Mouse (Mus musculus) stomach, embryonic 16.5 days (tissue): ENCODE measurements around the gene Iqcj. TPM values are rescaled to one million over a fixed set of nuclear protein-coding genes. Genes with fewer than 3 reads are reported as not detected.

Experiments used
- ATAC-seq: fragments of 200-750 bp; cut with Nextera tagmentation; 2 replicates; pipeline ENCODE4 v1.8.0; 2017; ENCODE audit warnings: moderate number of reproducible peaks, moderate TSS enrichment; ENCODE audit not compliant: insufficient read depth, low FRiP score
- H3K27ac ChIP-seq: fragments of 300-500 bp; sonication (generic); 2 replicates; pipeline ENCODE4 v1.5.1; 2014; ENCODE audit warnings: low read length
- H3K27me3 ChIP-seq: fragments of 300-500 bp; sonication (generic); 2 replicates; pipeline ENCODE4 v1.6.1; 2014; ENCODE audit warnings: low read length, control low read depth, mixed read lengths; ENCODE audit not compliant: control insufficient read depth, insufficient read depth
- H3K36me3 ChIP-seq: fragments of 300-500 bp; sonication (generic); 2 replicates; pipeline ENCODE4 v1.6.1; 2014; ENCODE audit warnings: low read length; ENCODE audit not compliant: control insufficient read depth, insufficient read depth
- H3K4me1 ChIP-seq: fragments of 300-500 bp; sonication (generic); 2 replicates; pipeline ENCODE4 v1.6.1; 2014; ENCODE audit warnings: low read length, control low read depth, mixed read lengths; ENCODE audit not compliant: control insufficient read depth, insufficient read depth
- H3K4me2 ChIP-seq: fragments of 300-500 bp; sonication (generic); 2 replicates; pipeline ENCODE4 v1.6.1; 2014; ENCODE audit warnings: low read depth, low read length, mixed read lengths
- H3K4me3 ChIP-seq: fragments of 300-500 bp; sonication (generic); replicated peaks from 2 replicates; pipeline ENCODE4 v1.5.1; 2014; ENCODE audit warnings: mild to moderate bottlenecking, low read length
- H3K9ac ChIP-seq: fragments of 300-500 bp; sonication (generic); 2 replicates; pipeline ENCODE4 v1.6.1; 2014; ENCODE audit warnings: low read length
- H3K9me3 ChIP-seq: fragments of 300-500 bp; sonication (generic); replicated peaks from 2 replicates; pipeline ENCODE4 v1.6.1; 2016; ENCODE audit warnings: low read length, control low read depth; ENCODE audit not compliant: control insufficient read depth
- WGBS: fragments of 180-500 bp; shearing (Covaris S2); extraction: QIAGEN DNeasy Blood & Tissue Kit; methylation state at CpG from one replicate; pipeline ENCODE4 v1.1.7; 2014; 5-methylcytosine and 5-hydroxymethylcytosine counted together
- polyA plus RNA-seq: library from polyadenylated mRNA; unstranded; fragments of >200 nt; fragmentation: Nextera tagmentation; extraction: Ambion mirVana; gene quantifications from 2 replicates; pipeline ENCODE4 v1.2.1, GENCODE M21; 2015

The Iqcj gene
- polyA plus RNA-seq, 1 experiment from 2014 or later, result not detected

- Histone ChIP-seq H3K27me3 (no peaks in the 10 kb centered on the region), H3K4me1 (no peaks in the 10 kb centered on the region), H3K36me3 (no peaks in the 10 kb centered on the region), H3K9me3 (no peaks in the 10 kb centered on the region), H3K9ac (no peak overlapping the region), H3K27ac (no peak overlapping the region), H3K4me2 (no peak overlapping the region), H3K4me3 (no peak overlapping the region)
- 49% methylated on average over 9 of the region's 9 CpGs for WGBS
- ATAC-seq, result no peak
Observed at GRCm38 (mm10) chr3:68045475-68046416, 153.7 kb downstream of the Iqcj start.

DNA sequence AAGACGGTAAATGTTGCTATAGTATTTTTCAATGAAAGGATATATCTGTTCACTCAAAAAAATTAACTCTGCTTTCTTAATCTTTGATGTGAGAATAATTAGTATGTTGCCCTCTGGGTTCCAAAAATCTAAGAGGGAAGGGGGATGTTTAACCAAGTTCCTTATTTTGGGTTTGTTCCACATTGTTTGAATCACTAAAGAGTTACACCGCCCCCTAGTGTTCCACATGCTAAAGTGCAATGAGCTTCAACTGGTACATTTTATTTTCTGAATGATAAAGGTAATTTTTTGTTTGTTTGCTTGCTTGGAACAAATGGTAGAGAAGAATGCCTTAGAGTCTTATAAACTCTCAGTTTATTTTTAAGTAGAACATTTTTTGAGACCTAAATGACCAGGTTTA lies 161.5 kb downstream of the Iqcj start:
- H3K27me3 ChIP-seq, result no peaks in the 10 kb centered on the region
- H3K4me2 ChIP-seq, result no peak overlapping the region
- WGBS, result 48% methylated on average over 2 of the region's 2 CpGs
- no peak overlapping the region for H3K27ac ChIP-seq
- no peaks in the 10 kb centered on the region for H3K4me1 ChIP-seq
- H3K4me3 ChIP-seq, result no peak overlapping the region
- no peak for ATAC-seq
- H3K9ac ChIP-seq, result no peak overlapping the region
- no peaks in the 10 kb centered on the region for H3K36me3 ChIP-seq
- no peaks in the 10 kb centered on the region for H3K9me3 ChIP-seq

DNA sequence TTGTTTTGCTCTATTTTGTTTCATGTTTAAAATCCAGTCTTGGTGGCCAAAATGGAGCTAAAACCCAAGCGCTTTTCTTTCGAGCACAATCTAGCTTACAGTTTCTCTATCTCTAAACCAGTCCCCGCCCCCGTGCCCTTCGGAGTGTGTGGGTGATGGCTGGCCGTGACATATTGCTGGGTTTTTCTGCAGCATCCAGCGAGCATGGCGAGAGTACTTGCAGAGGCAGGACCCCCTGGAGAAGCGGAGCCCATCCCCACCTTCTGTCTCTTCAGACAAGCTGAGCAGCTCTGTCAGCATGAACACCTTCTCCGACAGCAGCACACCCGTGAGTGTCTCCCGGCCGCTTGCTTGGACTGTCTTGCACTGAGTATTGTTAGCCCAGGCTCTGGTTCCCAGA lies 163.1 kb downstream of the Iqcj start:
- no peak overlapping the region for H3K4me3 ChIP-seq
- H3K27ac ChIP-seq, result no peak overlapping the region
- H3K9ac ChIP-seq, result no peak overlapping the region; the same call in 1 of the 2 replicates
- no peaks in the 10 kb centered on the region for H3K27me3 ChIP-seq
- no peaks in the 10 kb centered on the region for H3K9me3 ChIP-seq
- no peak overlapping the region for H3K4me2 ChIP-seq
- 53% methylated on average over 13 of the region's 13 CpGs for WGBS
- ATAC-seq, result no peak
- no peaks in the 10 kb centered on the region for H3K4me1 ChIP-seq
- no peaks in the 10 kb centered on the region for H3K36me3 ChIP-seq

DNA sequence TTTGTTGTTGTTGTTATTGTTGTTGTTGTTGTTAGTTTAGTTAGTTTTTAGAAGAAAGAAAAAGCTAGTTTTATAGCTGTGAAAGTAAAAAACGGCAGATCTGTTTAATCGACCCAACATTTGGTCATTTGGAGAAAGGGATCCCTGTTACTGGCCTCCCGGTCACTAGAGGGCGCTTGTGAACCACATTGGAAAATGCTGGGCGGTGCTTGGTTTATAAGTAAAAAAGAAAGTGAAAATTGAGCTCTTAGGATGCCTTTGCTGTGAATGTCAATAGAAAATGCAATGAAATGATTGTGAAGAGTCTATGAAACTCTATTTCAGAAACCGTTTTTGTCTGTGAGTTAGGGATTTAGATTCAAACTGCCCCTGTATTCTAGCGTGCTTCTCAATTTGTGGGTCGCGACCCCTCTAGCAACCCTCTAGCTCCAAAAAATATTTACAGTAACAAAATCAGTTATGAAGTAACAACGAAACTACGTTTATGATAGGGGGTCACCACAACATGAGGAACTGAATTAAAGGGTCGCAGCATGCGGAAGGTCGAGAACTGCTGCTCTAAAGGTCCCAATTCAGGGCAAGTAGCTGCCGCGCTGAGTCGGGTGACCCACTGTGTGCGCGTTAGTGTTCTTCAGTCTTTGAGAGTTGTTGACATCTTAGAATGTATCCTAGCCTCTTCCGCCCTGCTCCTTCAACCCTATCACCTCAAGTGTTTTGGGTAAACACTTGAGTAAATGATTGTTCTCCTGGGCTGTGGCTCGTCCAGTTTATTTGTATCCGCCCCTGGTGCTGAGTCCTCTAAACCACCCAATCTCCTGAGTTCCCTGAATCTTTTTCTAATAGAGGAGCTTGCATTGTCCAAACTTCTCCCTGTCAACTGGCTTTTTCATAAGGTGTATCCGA lies 164.6 kb downstream of the Iqcj start:
- no peaks in the 10 kb centered on the region for H3K36me3 ChIP-seq
- 0 out of 2 replicates have a peak overlapping the region, but pooled peaks have one; percentile 40 for H3K9ac ChIP-seq
- H3K4me1 ChIP-seq, result no peaks in the 10 kb centered on the region
- no peak for ATAC-seq
- no peaks in the 10 kb centered on the region for H3K27me3 ChIP-seq
- WGBS, result 44% methylated on average over 23 of the region's 23 CpGs
- no peak overlapping the region for H3K27ac ChIP-seq
- peak overlapping the region; percentile 42 for H3K4me3 ChIP-seq
- H3K9me3 ChIP-seq, result no peaks in the 10 kb centered on the region
- peak overlapping the region; percentile 44 for H3K4me2 ChIP-seq

DNA sequence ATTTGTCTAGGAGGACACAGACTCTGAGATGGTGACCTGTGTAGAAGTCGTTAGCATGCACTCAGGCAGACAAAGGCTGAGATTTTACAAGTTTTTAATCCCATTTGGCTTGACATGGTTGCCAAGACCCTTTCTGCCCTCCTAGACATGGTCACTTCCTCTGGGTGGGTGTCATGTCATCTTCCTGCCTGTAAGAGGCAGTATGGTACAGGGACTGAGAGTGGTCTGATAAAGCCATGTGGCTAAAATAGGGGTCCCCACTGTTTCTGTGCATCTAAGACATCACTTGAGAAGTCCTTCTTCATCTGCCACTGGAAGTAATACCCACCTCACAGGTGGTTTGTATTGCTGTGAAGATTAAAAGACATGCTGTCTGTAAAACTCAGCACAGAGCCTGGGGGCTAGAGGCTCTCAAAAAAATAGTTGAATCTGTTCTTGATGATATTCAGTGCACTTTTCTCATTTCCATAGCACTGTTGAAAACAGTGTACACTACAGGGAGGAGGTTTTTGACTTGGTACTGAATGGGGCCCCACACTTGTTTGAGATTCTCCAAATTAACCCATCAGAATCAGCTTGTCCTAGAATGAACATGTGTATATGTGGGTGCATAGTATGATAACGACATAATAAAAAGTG lies 167.3 kb downstream of the Iqcj start:
- H3K27me3 ChIP-seq, result no peaks in the 10 kb centered on the region
- no peak overlapping the region for H3K4me2 ChIP-seq
- H3K4me3 ChIP-seq, result no peak overlapping the region
- H3K27ac ChIP-seq, result no peak overlapping the region
- H3K9ac ChIP-seq, result no peak overlapping the region
- no peaks in the 10 kb centered on the region for H3K36me3 ChIP-seq
- no peaks in the 10 kb centered on the region for H3K9me3 ChIP-seq
- H3K4me1 ChIP-seq, result no peaks in the 10 kb centered on the region
- no peak for ATAC-seq
- WGBS, result 47% methylated on average over 2 of the region's 2 CpGs

GRCm38 (mm10) chr3:68064731-68065130 lies 172.7 kb downstream of the Iqcj start, which contains the start of gene Schip1:
Gene Schip1, plus strand, starts transcription at chr3:68064802.
- Histone ChIP-seq H3K4me2 (no peak within 1 kb of the TSS), H3K27me3 (no peaks in the 10 kb centered on the region), H3K4me3 (no peak within 1 kb of the TSS), H3K36me3 (no peaks in the 10 kb centered on the region), H3K9me3 (no peaks in the 10 kb centered on the region), H3K9ac (no peak within 1 kb of the TSS), H3K27ac (no peak within 1 kb of the TSS), H3K4me1 (no peaks in the 10 kb centered on the region)
- WGBS, result 24% methylated on average over 12 of the region's 12 CpGs
- ATAC-seq, result no peak

DNA sequence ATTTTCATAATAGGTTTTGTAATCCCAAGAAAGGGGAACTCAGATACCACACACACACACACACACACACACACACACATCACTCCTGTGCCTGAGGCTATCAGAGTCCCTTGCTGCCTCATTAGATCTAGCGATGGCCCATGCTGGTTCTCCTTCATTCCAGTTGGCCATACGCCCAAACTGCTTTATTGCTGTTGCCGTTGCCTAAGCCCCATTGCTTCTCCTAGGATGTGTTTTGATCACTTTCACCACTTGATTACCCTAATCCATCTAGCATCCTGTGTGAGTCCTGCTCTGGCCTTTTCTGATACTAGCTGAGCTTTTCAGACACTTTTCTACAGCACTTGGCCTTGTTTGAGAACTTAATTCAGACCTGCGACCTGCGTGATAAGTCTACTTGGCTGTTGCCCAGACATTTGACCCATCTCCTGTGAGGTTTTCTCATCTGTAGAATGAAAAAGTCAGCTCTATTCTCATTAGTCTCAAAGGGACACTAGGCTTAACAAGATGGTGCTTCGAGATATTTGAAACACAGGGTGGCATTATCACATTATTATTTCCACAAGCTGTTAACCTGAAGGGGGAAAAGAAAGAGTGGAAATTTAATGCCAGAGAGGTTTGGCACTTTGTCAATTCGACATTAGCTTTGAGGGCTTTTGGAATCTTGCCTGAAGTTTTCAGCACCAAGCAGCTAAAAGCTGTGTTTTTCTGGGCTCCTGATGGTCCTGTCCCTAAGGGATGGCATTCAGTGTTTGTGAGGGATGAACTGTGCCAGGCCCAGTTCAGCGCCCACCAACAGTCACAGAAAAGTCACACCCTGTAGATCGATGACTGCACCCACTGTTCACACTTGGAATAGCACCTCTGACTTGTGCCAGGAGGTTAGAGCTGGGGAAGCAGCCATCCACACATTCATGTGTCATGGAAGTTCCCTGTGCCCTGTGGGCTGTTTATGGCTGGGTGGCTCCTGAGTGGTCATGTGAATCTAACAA lies 179.7 kb downstream of the Iqcj start:
- WGBS, result 70% methylated on average over 9 of the region's 9 CpGs
- Histone ChIP-seq H3K36me3 (no peaks in the 10 kb centered on the region), H3K4me2 (no peak overlapping the region), H3K27ac (no peak overlapping the region), H3K4me1 (no peaks in the 10 kb centered on the region), H3K4me3 (no peak overlapping the region), H3K9ac (no peak overlapping the region), H3K27me3 (no peaks in the 10 kb centered on the region), H3K9me3 (no peaks in the 10 kb centered on the region)
- ATAC-seq, result no peak

DNA sequence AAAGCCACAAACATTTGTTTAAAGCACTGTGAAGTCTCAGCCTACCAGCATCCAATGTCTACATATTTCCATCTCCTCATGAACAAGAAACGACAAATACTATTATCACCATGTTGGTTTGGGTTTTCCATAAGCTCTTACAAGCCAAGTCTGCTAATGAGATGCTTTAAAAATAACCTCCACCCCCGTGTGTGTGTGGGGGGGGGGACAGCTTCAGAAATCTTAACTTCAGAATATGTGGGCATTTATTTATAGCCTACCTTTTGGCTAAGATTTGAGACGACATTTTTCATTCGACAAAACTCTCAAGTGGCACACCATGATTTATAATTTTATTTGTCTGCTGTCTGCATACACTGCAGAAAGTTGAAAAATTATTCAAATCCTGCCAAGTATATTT lies 185.4 kb downstream of the Iqcj start:
- Histone ChIP-seq H3K4me2 (no peak overlapping the region), H3K27ac (no peak overlapping the region), H3K9ac (no peak overlapping the region), H3K4me3 (no peak overlapping the region), H3K27me3 (no peaks in the 10 kb centered on the region), H3K9me3 (no peaks in the 10 kb centered on the region), H3K36me3 (no peaks in the 10 kb centered on the region), H3K4me1 (no peaks in the 10 kb centered on the region)
- whole genome bisulfite sequencing, result 67% methylated on average over 4 of the region's 4 CpGs
- no peak for ATAC-seq
